Mouse (Mus musculus): ENCODE measurements at regions not wholly inside any gene's neighbourhood (a gene's known extent, or its start where the extent isn't known, plus 50 kb on each side); places are given as distances from the start of the nearest gene placed in this dataset.

DNA sequence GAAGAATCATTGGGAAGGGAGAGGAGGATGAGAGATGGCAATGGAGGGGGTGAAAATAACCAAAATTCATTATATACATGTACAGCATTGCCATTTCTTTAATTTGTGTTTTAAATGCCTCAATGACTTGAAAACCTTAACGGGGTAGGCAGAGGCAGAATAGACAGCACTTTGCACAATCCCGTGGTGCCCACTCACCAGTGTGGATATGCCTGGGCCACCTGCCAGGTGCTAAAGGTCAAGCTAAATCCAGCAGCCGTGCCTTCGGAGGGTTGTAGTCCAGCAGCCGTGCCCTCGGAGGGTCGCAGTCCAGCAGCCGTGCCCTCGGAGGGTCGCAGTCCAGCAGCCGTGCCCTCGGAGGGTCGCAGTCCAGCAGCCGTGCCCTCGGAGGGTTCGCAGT lies 182.0 kb downstream of the Srek1 start:
- TF ChIP-seq GATA1 (IDR thresholded peaks at IDR 0.05; ENCODE audit: borderline replicate concordance, low read length), result no peak
- TF ChIP-seq FLI1 (IDR thresholded peaks at IDR 0.05; ENCODE audit: low read length), result no peak

Data from megakaryocyte, embryonic 14.5 days (primary cell).